Mouse (Mus musculus) liver, embryonic 16.5 days (tissue): ENCODE measurements around the gene Rae1. TPM values are rescaled to one million over a fixed set of nuclear protein-coding genes. Genes with fewer than 3 reads are reported as not detected.

Experiments used
- ATAC-seq: fragments of 200-750 bp; cut with Nextera tagmentation; 2 replicates; pipeline ENCODE4 v1.8.0; 2017; ENCODE audit warnings: low read depth, mild to moderate bottlenecking, moderate number of reproducible peaks, moderate library complexity
- H3K27ac ChIP-seq: fragments of 300-500 bp; sonication (generic); 2 replicates; pipeline ENCODE4 v1.5.1; 2014; ENCODE audit warnings: mild to moderate bottlenecking, low read length
- H3K27me3 ChIP-seq: fragments of 300-500 bp; sonication (generic); 2 replicates; pipeline ENCODE4 v1.6.1; 2014; ENCODE audit warnings: low read depth, low read length, mixed read lengths; ENCODE audit not compliant: control insufficient read depth, insufficient read depth
- H3K36me3 ChIP-seq: fragments of 300-500 bp; sonication (generic); 2 replicates; pipeline ENCODE4 v1.6.1; 2014; ENCODE audit warnings: mild to moderate bottlenecking; ENCODE audit not compliant: control insufficient read depth, insufficient read depth
- H3K4me1 ChIP-seq: fragments of 300-500 bp; sonication (generic); 2 replicates; pipeline ENCODE4 v1.6.1; 2014; ENCODE audit warnings: low read depth, low read length, mixed read lengths; ENCODE audit not compliant: control insufficient read depth
- H3K4me2 ChIP-seq: fragments of 300-500 bp; sonication (generic); 2 replicates; pipeline ENCODE4 v1.6.1; 2014; ENCODE audit warnings: low read depth, low read length, mixed read lengths
- H3K4me3 ChIP-seq: fragments of 300-500 bp; sonication (generic); 2 replicates; pipeline ENCODE4 v1.5.1; 2014; ENCODE audit warnings: low read depth, mild to moderate bottlenecking, low read length
- H3K9ac ChIP-seq: fragments of 300-500 bp; sonication (generic); 2 replicates; pipeline ENCODE4 v1.6.1; 2014; ENCODE audit warnings: low read depth, low read length
- H3K9me3 ChIP-seq: fragments of 300-500 bp; sonication (generic); replicated peaks from 2 replicates; pipeline ENCODE4 v1.6.1; 2016; ENCODE audit warnings: low read length; ENCODE audit not compliant: control insufficient read depth
- WGBS: fragments of 180-500 bp; shearing (Covaris S2); extraction: QIAGEN DNeasy Blood & Tissue Kit; methylation state at CpG from one replicate; pipeline ENCODE4 v1.1.7; 2014; ENCODE audit not compliant: insufficient replicate concordance; 5-methylcytosine and 5-hydroxymethylcytosine counted together
- polyA plus RNA-seq: library from polyadenylated mRNA; unstranded; fragments of >200 nt; fragmentation: Nextera tagmentation; extraction: Ambion mirVana; gene quantifications from 2 replicates; pipeline ENCODE4 v1.2.1, GENCODE M21; 2015

Rae1 gene
- polyA plus RNA-seq, 1 experiment from 2014 or later, result 55.2 TPM

- H3K27me3 ChIP-seq, result no peaks in the 10 kb centered on the region
- peaks cover 75% of the 10 kb centered on the region for H3K4me1 ChIP-seq
- peak overlapping the region; percentile 91 for H3K27ac ChIP-seq
- no peaks in the 10 kb centered on the region for H3K9me3 ChIP-seq
- peak; percentile 33 for ATAC-seq
- H3K36me3 ChIP-seq, result peaks cover 47% of the 10 kb centered on the region
- under 1% methylated on average over 45 of the region's 51 CpGs for WGBS
- H3K4me3 ChIP-seq, result peak overlapping the region; percentile 98
- H3K4me2 ChIP-seq, result peak overlapping the region; percentile 86
- peak overlapping the region; percentile 97 for H3K9ac ChIP-seq
Measured at GRCm38 (mm10) chr2:173022056-173022681, 22.3 kb downstream of the Rae1 start.

- Histone ChIP-seq H3K27me3 (no peaks in the 10 kb centered on the region), H3K4me1 (peaks cover 79% of the 10 kb centered on the region), H3K36me3 (peaks cover 54% of the 10 kb centered on the region), H3K4me3 (peak overlapping the region; percentile 98), H3K9me3 (no peaks in the 10 kb centered on the region), H3K9ac (peak overlapping the region; percentile 97), H3K27ac (peak overlapping the region; percentile 91), H3K4me2 (peak overlapping the region; percentile 86)
- ATAC-seq, result no peak
- WGBS, result 11% methylated on average over 10 of the region's 10 CpGs
Measured at GRCm38 (mm10) chr2:173022813-173023212, 22.9 kb downstream of the Rae1 start.

GRCm38 (mm10) chr2:173023371-173023851 is 23.5 kb downstream of the Rae1 start:
- 12% methylated on average over 7 of the region's 7 CpGs for WGBS
- peak; percentile 2; the same call in 1 of the 2 replicates for ATAC-seq
- H3K4me1 ChIP-seq, result peaks cover 79% of the 10 kb centered on the region

GRCm38 (mm10) chr2:173023966-173024365 is 24.0 kb downstream of the Rae1 start:
- H3K9me3 ChIP-seq, result no peaks in the 10 kb centered on the region
- 19% methylated on average over 4 of the region's 4 CpGs for WGBS
- H3K27me3 ChIP-seq, result no peaks in the 10 kb centered on the region
- H3K4me1 ChIP-seq, result peaks cover 79% of the 10 kb centered on the region
- peak overlapping the region; percentile 98 for H3K4me3 ChIP-seq
- peak overlapping the region; percentile 86 for H3K4me2 ChIP-seq
- H3K9ac ChIP-seq, result peak overlapping the region; percentile 97
- H3K27ac ChIP-seq, result peak overlapping the region; percentile 91
- H3K36me3 ChIP-seq, result peaks cover 65% of the 10 kb centered on the region
- ATAC-seq, result no peak

More at GRCm38 (mm10) chr2:173023371-173023851, 23.5 kb downstream of the Rae1 start:
- H3K9me3 ChIP-seq, result no peaks in the 10 kb centered on the region
- peak overlapping the region; percentile 86 for H3K4me2 ChIP-seq
- peaks cover 60% of the 10 kb centered on the region for H3K36me3 ChIP-seq
- no peaks in the 10 kb centered on the region for H3K27me3 ChIP-seq
- H3K9ac ChIP-seq, result peak overlapping the region; percentile 97
- H3K27ac ChIP-seq, result peak overlapping the region; percentile 91
- peak overlapping the region; percentile 98 for H3K4me3 ChIP-seq

- Histone ChIP-seq H3K27ac (peak overlapping the region; percentile 91), H3K9ac (peak overlapping the region; percentile 97), H3K36me3 (peaks cover 70% of the 10 kb centered on the region), H3K4me1 (peaks cover 79% of the 10 kb centered on the region), H3K9me3 (no peaks in the 10 kb centered on the region), H3K27me3 (no peaks in the 10 kb centered on the region), H3K4me2 (peak overlapping the region; percentile 86), H3K4me3 (peak overlapping the region; percentile 98)
- no peak for ATAC-seq
- WGBS, result 57% methylated on average over 8 of the region's 8 CpGs
Measured at GRCm38 (mm10) chr2:173024392-173024791, 24.5 kb downstream of the Rae1 start.

GRCm38 (mm10) chr2:173024938-173025337 is 25.0 kb downstream of the Rae1 start:
- Histone ChIP-seq H3K9me3 (no peaks in the 10 kb centered on the region), H3K27ac (peak overlapping the region; percentile 91), H3K27me3 (no peaks in the 10 kb centered on the region), H3K36me3 (peaks cover 75% of the 10 kb centered on the region), H3K4me2 (peak overlapping the region; percentile 86), H3K4me1 (peaks cover 80% of the 10 kb centered on the region), H3K4me3 (peak overlapping the region; percentile 98), H3K9ac (peak overlapping the region; percentile 97)
- 48% methylated on average over 4 of the region's 4 CpGs for WGBS
- no peak for ATAC-seq

- H3K4me3 ChIP-seq, result peak overlapping the region; percentile 98
- H3K27ac ChIP-seq, result peak overlapping the region; percentile 91
- no peaks in the 10 kb centered on the region for H3K9me3 ChIP-seq
Measured at GRCm38 (mm10) chr2:173026286-173026685, 26.4 kb downstream of the Rae1 start.

GRCm38 (mm10) chr2:173026688-173027131 is 26.8 kb downstream of the Rae1 start:
- Histone ChIP-seq H3K9ac (peak overlapping the region; percentile 97), H3K36me3 (peaks cover 93% of the 10 kb centered on the region), H3K4me3 (peak overlapping the region; percentile 98), H3K9me3 (no peaks in the 10 kb centered on the region), H3K4me2 (peak overlapping the region; percentile 86), H3K27me3 (no peaks in the 10 kb centered on the region), H3K4me1 (peaks cover 82% of the 10 kb centered on the region), H3K27ac (peak overlapping the region; percentile 91)
- ATAC-seq, result no peak
- WGBS, result 45% methylated on average over 3 of the region's 3 CpGs

More at GRCm38 (mm10) chr2:173026286-173026685, 26.4 kb downstream of the Rae1 start:
- no peaks in the 10 kb centered on the region for H3K27me3 ChIP-seq
- peaks cover 89% of the 10 kb centered on the region for H3K36me3 ChIP-seq
- peak overlapping the region; percentile 86 for H3K4me2 ChIP-seq
- ATAC-seq, result 0 out of 2 replicates have a peak, but pooled peaks have one; percentile 4
- H3K4me1 ChIP-seq, result peaks cover 80% of the 10 kb centered on the region
- 36% methylated on average over 5 of the region's 5 CpGs for WGBS
- peak overlapping the region; percentile 97 for H3K9ac ChIP-seq
